Mouse (Mus musculus) lung, postnatal 0 days (tissue): Measurements from ENCODE around the gene Scap.

Experiments
- CTCF ChIP-seq: IDR thresholded peaks from 2 replicates; pipeline ENCODE4 v1.5.1; 2016; ENCODE audit warnings: antibody characterized with exemption, mild to moderate bottlenecking
- EP300 ChIP-seq: IDR thresholded peaks from 2 replicates; pipeline ENCODE4 v1.6.1; 2016; ENCODE audit warnings: antibody characterized with exemption, mild to moderate bottlenecking, control low read depth

DNA sequence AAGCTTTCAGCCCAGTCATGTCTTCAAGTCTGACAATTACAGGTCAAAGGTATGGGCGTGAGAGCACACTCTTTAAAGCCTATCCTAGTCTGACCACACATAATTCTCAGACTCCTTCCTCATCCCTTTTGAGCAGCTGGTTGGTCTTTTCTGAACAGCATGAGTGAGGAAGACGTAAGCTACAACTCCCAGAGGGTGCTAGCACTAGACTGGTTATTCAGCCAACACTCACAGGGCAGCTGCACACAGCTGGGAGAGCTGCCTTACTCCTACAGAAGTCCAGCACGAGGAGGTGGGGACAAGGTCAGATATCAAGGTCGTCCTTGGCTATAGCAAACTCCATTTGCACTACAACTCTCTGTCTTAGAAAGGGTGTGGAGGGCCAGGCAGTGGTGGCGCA is 67.6 kb downstream of the Scap start:
- TF ChIP-seq CTCF = no peak
- no peak for TF ChIP-seq EP300
